Mouse (Mus musculus) embryonic facial prominence, embryonic 11.5 days (tissue): Measurements from ENCODE around the gene Golga2. TPM values are rescaled to one million over a fixed set of nuclear protein-coding genes. Genes with fewer than 3 reads are reported as not detected.

Source experiments
- ATAC-seq: fragments of 200-750 bp; cut with Nextera tagmentation; replicated peaks from 2 replicates; pipeline ENCODE4 v1.8.0; 2017; ENCODE audit warnings: low read depth; ENCODE audit not compliant: insufficient number of reproducible peaks, low FRiP score, low TSS enrichment
- DNase-seq: peaks from one replicate; pipeline ENCODE4 v3.0.0-alpha.2; 2015; ENCODE audit warnings: low spot score
- H3K27ac ChIP-seq: fragments of 300-500 bp; sonication (generic); replicated peaks from 2 replicates; pipeline ENCODE4 v1.5.1; 2014; ENCODE audit warnings: mild to moderate bottlenecking, low read depth, low read length, control low read depth
- H3K27me3 ChIP-seq: fragments of 300-500 bp; sonication (generic); 2 replicates; pipeline ENCODE4 v1.6.1; 2014; ENCODE audit warnings: mild to moderate bottlenecking, low read length, moderate library complexity, mixed read lengths; ENCODE audit not compliant: control insufficient read depth, insufficient read depth
- H3K36me3 ChIP-seq: fragments of 300-500 bp; sonication (generic); replicated peaks from 2 replicates; pipeline ENCODE4 v1.6.1; 2014; ENCODE audit warnings: low read depth, mild to moderate bottlenecking, low read length, moderate library complexity, mixed read lengths; ENCODE audit not compliant: control insufficient read depth, insufficient read depth
- H3K4me1 ChIP-seq: fragments of 300-500 bp; sonication (generic); 2 replicates; pipeline ENCODE4 v1.6.1; 2014; ENCODE audit warnings: low read length, mixed read lengths; ENCODE audit not compliant: control insufficient read depth, insufficient read depth
- H3K4me2 ChIP-seq: fragments of 300-500 bp; sonication (generic); 2 replicates; pipeline ENCODE4 v1.6.1; 2014; ENCODE audit warnings: low read depth, mild to moderate bottlenecking, control low read depth, low read length, moderate library complexity
- H3K4me3 ChIP-seq: fragments of 300-500 bp; sonication (generic); 2 replicates; pipeline ENCODE4 v1.5.1; 2014; ENCODE audit warnings: low read depth, low read length, control low read depth
- H3K9ac ChIP-seq: fragments of 300-500 bp; sonication (generic); replicated peaks from 2 replicates; pipeline ENCODE4 v1.6.1; 2014; ENCODE audit warnings: mild to moderate bottlenecking, control low read depth, low read length
- H3K9me3 ChIP-seq: fragments of 300-500 bp; sonication (generic); replicated peaks from 2 replicates; pipeline ENCODE4 v1.6.1; 2016; ENCODE audit warnings: mild to moderate bottlenecking, low read length, inconsistent platforms, mixed read lengths; ENCODE audit not compliant: control insufficient read depth
- WGBS: fragments of 180-500 bp; shearing (Covaris S2); extraction: QIAGEN DNeasy Blood & Tissue Kit; methylation state at CpG from one replicate; pipeline ENCODE4 v1.1.7; 2014; 5-methylcytosine and 5-hydroxymethylcytosine counted together
- polyA plus RNA-seq: library from polyadenylated mRNA; unstranded; fragments of >200 nt; fragmentation: Nextera tagmentation; extraction: Ambion mirVana; gene quantifications from 2 replicates; pipeline ENCODE4 v1.2.1, GENCODE M21; 2014

Gene Golga2
- polyA plus RNA-seq, 1 experiment from 2014 or later = 14.9 TPM

DNA sequence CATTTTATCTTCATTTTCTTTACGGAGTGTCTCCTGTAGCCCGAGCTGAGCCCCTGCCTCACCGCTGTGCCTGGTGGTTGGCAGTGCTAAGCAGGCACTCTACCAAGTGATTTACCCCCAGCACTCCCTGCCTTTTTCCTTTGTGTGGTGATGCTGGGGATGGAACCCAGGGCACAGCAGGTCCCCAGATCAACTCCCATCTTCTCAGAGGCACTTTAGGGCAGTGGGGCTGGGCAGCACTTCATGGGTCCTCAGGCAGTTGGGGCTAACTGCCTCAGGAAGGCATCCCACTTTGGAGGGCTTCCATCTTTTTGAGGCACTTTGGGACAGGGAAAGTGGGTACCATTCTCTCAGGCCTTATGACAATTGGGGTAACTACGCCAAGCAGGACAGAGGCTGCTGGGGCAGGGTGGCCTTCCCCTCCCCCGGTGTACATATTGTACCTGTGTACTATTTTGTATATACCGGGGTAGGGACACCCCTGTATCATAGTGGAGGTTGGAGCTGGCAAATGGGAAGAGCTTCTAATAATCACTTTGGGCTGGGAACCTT is 20.1 kb downstream of the Golga2 start:
- ATAC-seq (no peak), DNase-seq (no peak)
- H3K4me3 ChIP-seq = no peak overlapping the region
- no peak overlapping the region for H3K9ac ChIP-seq
- peaks cover 5% of the 10 kb centered on the region for H3K36me3 ChIP-seq
- H3K27me3 ChIP-seq = no peaks in the 10 kb centered on the region
- H3K4me2 ChIP-seq = no peak overlapping the region
- WGBS = 83% methylated on average over 6 of the region's 6 CpGs
- peaks cover 8% of the 10 kb centered on the region for H3K4me1 ChIP-seq
- no peak overlapping the region for H3K27ac ChIP-seq
- no peaks in the 10 kb centered on the region for H3K9me3 ChIP-seq

GRCm38 (mm10) chr2:32307941-32308760 is 21.0 kb downstream of the Golga2 start:
- Histone ChIP-seq H3K9ac (no peak overlapping the region), H3K36me3 (peaks cover 5% of the 10 kb centered on the region), H3K4me1 (peaks cover 8% of the 10 kb centered on the region), H3K4me3 (no peak overlapping the region), H3K4me2 (no peak overlapping the region), H3K9me3 (no peaks in the 10 kb centered on the region), H3K27ac (no peak overlapping the region), H3K27me3 (no peaks in the 10 kb centered on the region)
- ATAC-seq (no peak), DNase-seq (peak; percentile 85)
- WGBS = 48% methylated on average over 8 of the region's 8 CpGs

DNA sequence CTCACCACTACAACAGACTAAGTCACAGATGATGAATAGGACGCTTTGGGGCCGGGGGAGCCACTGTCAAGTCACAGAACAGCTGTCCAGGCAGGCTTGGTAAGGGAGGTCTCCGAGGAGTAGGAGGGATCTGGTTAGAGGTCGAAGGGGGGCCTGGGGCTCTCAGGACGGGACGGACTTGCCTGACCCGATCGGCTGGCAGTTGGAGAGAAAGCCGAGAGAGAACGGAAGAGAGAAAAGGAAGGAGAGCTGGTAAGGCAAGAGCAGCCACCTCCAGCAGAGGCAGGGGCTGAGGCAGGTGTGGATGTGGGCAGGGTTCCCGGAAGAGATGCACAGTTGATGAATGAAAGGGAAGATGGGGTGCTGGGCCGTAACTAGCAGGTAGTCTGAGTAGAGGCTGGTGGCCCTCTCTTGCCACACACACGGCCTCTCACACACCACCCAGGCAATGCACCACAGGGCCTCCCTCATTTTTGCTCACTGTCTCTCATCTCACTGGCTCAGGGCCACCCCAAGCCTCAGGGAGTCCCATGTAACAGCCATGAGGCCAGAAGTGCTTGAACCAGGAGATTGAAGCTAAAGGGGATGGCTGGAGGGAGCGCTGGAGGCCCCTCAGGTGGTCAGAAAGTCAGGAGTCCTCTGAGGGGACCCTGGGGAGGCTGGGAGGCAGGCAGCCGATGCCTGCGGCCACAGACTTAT is 21.8 kb downstream of the Golga2 start:
- H3K4me1 ChIP-seq = peaks cover 8% of the 10 kb centered on the region
- H3K27me3 ChIP-seq = no peaks in the 10 kb centered on the region
- WGBS = 85% methylated on average over 16 of the region's 16 CpGs
- H3K4me2 ChIP-seq = no peak overlapping the region
- H3K27ac ChIP-seq = no peak overlapping the region
- H3K9ac ChIP-seq = no peak overlapping the region
- ATAC-seq = no peak
- peaks cover 5% of the 10 kb centered on the region for H3K36me3 ChIP-seq
- no peak overlapping the region for H3K4me3 ChIP-seq
- no peak for DNase-seq
- H3K9me3 ChIP-seq = no peaks in the 10 kb centered on the region

DNA sequence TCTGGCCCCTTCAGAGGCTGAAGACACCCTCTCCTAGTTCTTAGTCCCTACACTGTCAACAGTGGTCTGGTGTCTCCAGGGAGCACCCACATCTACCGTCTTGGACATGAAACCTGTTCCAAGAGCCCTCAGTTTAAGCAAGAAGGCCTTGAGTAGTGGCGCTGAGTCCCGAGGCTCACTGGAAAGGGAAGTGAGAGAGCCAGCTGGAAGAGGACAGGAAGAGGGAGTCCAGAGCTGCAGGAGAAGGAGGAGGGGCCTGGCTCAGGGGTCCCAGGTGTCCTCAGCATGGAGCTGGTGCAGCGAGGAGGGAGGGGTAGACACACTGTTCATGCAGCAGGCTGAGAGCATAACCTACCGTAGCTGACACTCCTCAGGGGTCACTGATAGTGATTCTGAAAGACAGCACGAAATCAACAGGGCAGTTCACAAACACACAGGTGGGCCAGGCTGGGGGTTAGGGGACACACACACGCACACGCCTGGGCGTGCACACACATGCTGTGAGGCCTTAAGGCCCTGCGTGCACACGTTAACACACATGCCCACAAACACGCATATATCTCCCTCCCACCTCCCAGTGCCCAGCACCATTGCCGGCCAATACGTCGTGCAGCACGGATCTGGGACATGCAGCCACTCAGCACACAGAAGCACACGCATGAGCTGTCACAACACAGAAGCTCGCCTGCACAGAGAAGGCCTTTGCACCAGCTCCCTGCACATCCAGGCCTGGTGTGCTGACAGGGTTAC is 23.1 kb downstream of the Golga2 start:
- Histone ChIP-seq H3K27me3 (no peaks in the 10 kb centered on the region), H3K9ac (0 out of 2 replicates have a peak overlapping the region, but pooled peaks have one; percentile 26), H3K9me3 (no peaks in the 10 kb centered on the region), H3K36me3 (peaks cover 5% of the 10 kb centered on the region), H3K27ac (no peak overlapping the region), H3K4me2 (peak overlapping the region; percentile 99), H3K4me1 (peaks cover 12% of the 10 kb centered on the region), H3K4me3 (no peak overlapping the region)
- WGBS = 83% methylated on average over 18 of the region's 18 CpGs
- ATAC-seq (no peak), DNase-seq (no peak)

GRCm38 (mm10) chr2:32311443-32312317 is 24.5 kb downstream of the Golga2 start:
- no peak for DNase-seq
- Histone ChIP-seq H3K9me3 (no peaks in the 10 kb centered on the region), H3K4me2 (peak overlapping the region; percentile 99), H3K4me1 (peaks cover 12% of the 10 kb centered on the region), H3K27ac (peak overlapping the region; percentile 70; the same call in 1 of the 2 replicates), H3K36me3 (no peaks in the 10 kb centered on the region; the same call in 1 of the 2 replicates), H3K27me3 (no peaks in the 10 kb centered on the region), H3K4me3 (peak overlapping the region; percentile 75), H3K9ac (peak overlapping the region; percentile 82)
- peak; percentile 5; the same call in 1 of the 2 replicates for ATAC-seq
- 10% methylated on average over 31 of the region's 42 CpGs for WGBS

DNA sequence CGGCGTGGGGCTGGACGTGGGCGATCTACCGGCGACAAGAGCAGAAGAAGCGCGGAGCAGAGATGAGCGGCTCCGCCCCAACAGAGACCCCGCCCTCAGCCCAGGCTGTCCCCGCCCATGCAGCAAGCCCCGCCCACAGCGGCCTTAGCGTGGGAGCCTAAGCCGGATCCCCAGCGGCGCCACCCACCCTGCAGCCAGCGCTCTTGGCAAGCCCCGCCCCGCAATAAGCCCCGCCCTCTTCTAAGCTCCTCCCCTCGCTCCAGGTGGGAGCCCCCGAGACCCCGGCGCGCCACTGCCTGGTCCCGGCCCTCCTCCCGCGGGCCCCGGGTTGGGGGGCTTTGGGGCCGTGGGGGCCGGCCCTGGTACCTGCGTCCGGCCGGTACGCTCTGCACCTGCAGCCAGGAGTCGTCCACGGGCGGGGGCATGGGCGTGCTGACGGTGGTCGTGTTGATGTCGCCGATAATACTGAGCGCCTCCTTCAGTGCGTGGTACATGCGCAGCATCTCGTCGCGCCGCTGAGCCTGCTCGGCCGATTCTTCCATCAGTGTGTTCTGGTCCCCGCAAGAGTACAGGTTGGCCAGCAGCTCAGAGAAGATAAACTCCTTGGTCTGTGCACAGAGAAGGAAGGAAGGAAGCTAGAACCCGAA is 25.3 kb downstream of the Golga2 start:
- H3K27ac ChIP-seq = peak overlapping the region; percentile 70; the same call in 1 of the 2 replicates
- no peaks in the 10 kb centered on the region for H3K27me3 ChIP-seq
- H3K36me3 ChIP-seq = no peaks in the 10 kb centered on the region; the same call in 1 of the 2 replicates
- H3K4me2 ChIP-seq = peak overlapping the region; percentile 99
- WGBS = under 1% methylated on average over 52 of the region's 56 CpGs
- H3K4me1 ChIP-seq = peaks cover 16% of the 10 kb centered on the region
- H3K4me3 ChIP-seq = peak overlapping the region; percentile 75
- DNase-seq (peak; percentile 96), ATAC-seq (peak; percentile 25)
- no peaks in the 10 kb centered on the region for H3K9me3 ChIP-seq
- peak overlapping the region; percentile 82 for H3K9ac ChIP-seq

- no peaks in the 10 kb centered on the region for H3K27me3 ChIP-seq
- H3K9ac ChIP-seq = peak overlapping the region; percentile 13; the same call in 1 of the 2 replicates
- no peak overlapping the region for H3K4me3 ChIP-seq
- DNase-seq (no peak), ATAC-seq (no peak)
- H3K27ac ChIP-seq = peak overlapping the region; percentile 100
- WGBS = 90% methylated on average over 14 of the region's 14 CpGs
- no peaks in the 10 kb centered on the region for H3K9me3 ChIP-seq
- H3K36me3 ChIP-seq = no peaks in the 10 kb centered on the region
- H3K4me2 ChIP-seq = no peak overlapping the region
- H3K4me1 ChIP-seq = peaks cover 20% of the 10 kb centered on the region
Observed at GRCm38 (mm10) chr2:32314831-32315230, 27.6 kb downstream of the Golga2 start.
